Mouse (Mus musculus): ENCODE results near the gene Hao1.

The Hao1 gene

DNA sequence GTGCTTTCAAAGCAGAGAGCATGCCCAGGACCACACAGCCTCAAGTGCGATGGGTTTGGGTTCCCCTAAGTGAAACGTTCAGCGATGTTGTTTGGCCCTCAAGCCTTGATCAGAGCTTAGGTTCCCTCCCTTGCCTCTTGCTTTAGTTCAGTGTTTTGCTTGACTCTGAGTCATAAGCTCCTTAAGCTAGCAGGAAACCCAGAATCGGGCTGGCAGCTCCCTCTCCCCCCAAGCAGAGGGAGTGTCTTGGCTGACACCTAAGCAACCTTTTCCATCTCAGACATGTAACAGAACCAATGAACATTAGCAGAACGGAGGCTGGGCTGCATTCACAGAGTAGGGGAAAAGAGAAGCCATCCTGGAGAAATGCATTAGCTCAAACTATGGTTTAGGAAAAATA, 93.3 kb downstream of the Hao1 start:
- DNase-seq, result no peak

GRCm38 (mm10) chr2:134456065-134456505, 98.1 kb downstream of the Hao1 start:
- DNase-seq, result peak; percentile 17

GRCm38 (mm10) chr2:134452748-134453147, 101.4 kb downstream of the Hao1 start:
- DNase-seq, result no peak

DNA sequence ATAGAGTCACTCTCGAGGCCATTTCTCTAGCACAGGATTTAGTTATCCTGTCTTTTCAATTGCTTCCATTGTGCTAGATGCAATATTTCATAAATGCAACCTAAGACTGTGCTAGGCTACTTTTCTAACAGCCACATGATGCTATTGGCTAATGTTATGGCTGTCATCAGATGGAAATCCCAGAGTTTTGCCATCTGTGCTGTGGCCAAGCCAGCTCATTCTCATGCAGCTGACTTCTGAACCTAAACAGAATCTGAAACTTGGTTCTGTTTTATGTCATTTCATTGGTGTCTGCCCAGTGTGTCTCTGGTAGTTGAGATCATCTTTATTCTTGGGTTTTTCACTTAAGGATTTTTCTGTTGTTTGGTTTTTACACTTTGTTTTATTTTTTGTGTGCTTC, 103.2 kb downstream of the Hao1 start:
- no peak for DNase-seq

All from kidney, postnatal 10 days (tissue).